Mouse (Mus musculus) limb, embryonic 12.5 days (tissue): ENCODE measurements around the gene Nfs1. TPM values are rescaled to one million over a fixed set of nuclear protein-coding genes. Genes with fewer than 3 reads are reported as not detected.

Experiments used
- ATAC-seq: fragments of 200-750 bp; cut with Nextera tagmentation; 2 replicates; pipeline ENCODE4 v1.8.0; 2017; ENCODE audit warnings: low read depth, moderate TSS enrichment; ENCODE audit not compliant: insufficient number of reproducible peaks, insufficient read depth, low FRiP score, low TSS enrichment
- H3K27ac ChIP-seq: fragments of 300-500 bp; sonication (generic); 2 replicates; pipeline ENCODE4 v1.5.1; 2016; ENCODE audit warnings: mild to moderate bottlenecking, moderate library complexity
- H3K27me3 ChIP-seq: fragments of 300-500 bp; sonication (generic); 2 replicates; pipeline ENCODE4 v1.6.1; 2016; ENCODE audit warnings: mild to moderate bottlenecking, moderate library complexity
- H3K36me3 ChIP-seq: fragments of 300-500 bp; sonication (generic); 2 replicates; pipeline ENCODE4 v1.6.1; 2016; ENCODE audit warnings: mild to moderate bottlenecking, moderate library complexity
- H3K4me1 ChIP-seq: fragments of 300-500 bp; sonication (generic); replicated peaks from 2 replicates; pipeline ENCODE4 v1.6.1; 2016
- H3K4me2 ChIP-seq: fragments of 300-500 bp; sonication (generic); 2 replicates; pipeline ENCODE4 v1.6.1; 2016; ENCODE audit warnings: mild to moderate bottlenecking, moderate library complexity
- H3K4me3 ChIP-seq: fragments of 300-500 bp; sonication (generic); replicated peaks from 2 replicates; pipeline ENCODE4 v1.5.1; 2016; ENCODE audit warnings: mild to moderate bottlenecking
- H3K9ac ChIP-seq: fragments of 300-500 bp; sonication (generic); replicated peaks from 2 replicates; pipeline ENCODE4 v1.6.1; 2016; ENCODE audit warnings: mild to moderate bottlenecking, moderate library complexity
- H3K9me3 ChIP-seq: fragments of 300-500 bp; sonication (generic); 2 replicates; pipeline ENCODE4 v1.6.1; 2016; ENCODE audit warnings: mild to moderate bottlenecking, moderate library complexity
- WGBS: fragments of 180-500 bp; shearing (Covaris S2); methylation state at CpG from one replicate; pipeline ENCODE4 v1.1.7; 2016; 5-methylcytosine and 5-hydroxymethylcytosine counted together
- polyA plus RNA-seq: library from polyadenylated mRNA; unstranded; fragments of >200 nt; fragmentation: Nextera tagmentation; extraction: Ambion mirVana; gene quantifications from 2 replicates; pipeline ENCODE4 v1.2.1, GENCODE M21; 2016

Nfs1 gene
- polyA plus RNA-seq, 1 experiment from 2014 or later: 33.7 TPM

DNA sequence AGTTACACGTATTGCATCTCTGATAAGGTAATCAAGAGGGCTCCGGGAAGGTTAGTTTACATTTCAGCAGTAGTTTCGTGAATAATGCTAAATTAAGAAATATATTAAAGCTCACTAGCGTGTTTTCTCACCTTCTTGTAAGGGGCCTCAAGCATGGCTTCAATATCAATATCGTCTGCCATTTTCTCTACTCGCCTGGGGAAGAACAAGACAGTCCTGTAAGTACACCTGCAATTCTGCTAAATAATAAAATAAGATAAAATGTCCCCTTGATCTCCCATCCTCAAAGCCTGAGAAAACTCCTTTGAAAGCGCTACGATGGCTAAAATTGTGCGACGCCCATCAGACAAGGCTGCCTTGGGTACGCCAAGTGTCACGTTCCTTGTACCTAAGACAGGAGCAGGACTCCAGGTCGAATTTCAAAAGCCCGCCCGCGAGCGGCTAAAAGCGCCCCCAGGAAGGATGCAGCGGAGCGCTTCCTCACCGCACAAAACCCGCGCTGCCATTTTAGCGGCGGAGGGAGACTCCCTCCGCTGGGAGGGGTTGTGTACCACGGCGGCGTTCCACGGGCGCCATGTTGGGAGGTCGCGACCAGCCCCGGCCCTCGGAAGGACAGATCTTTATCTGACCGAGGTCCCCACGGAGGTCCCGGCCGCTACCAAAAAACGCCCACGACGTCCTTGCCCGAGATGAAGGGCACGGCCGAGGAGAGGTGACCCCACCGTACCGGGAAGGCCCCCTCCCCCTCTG, 35.2 kb upstream of the Nfs1 start:
- Histone ChIP-seq H3K9me3 (no peaks in the 10 kb centered on the region), H3K27me3 (no peaks in the 10 kb centered on the region), H3K4me3 (peak overlapping the region; percentile 97), H3K4me2 (peak overlapping the region; percentile 72), H3K9ac (peak overlapping the region; percentile 100), H3K4me1 (peaks cover 16% of the 10 kb centered on the region), H3K27ac (peak overlapping the region; percentile 98), H3K36me3 (peaks cover 37% of the 10 kb centered on the region)
- WGBS: 1% methylated on average over 47 of the region's 47 CpGs
- peak; percentile 26; the same call in 1 of the 2 replicates for ATAC-seq

- Histone ChIP-seq H3K4me3 (peak overlapping the region; percentile 97), H3K27me3 (no peaks in the 10 kb centered on the region), H3K27ac (no peak overlapping the region), H3K4me2 (peak overlapping the region; percentile 72), H3K36me3 (peaks cover 50% of the 10 kb centered on the region), H3K9me3 (no peaks in the 10 kb centered on the region), H3K9ac (no peak overlapping the region), H3K4me1 (peaks cover 16% of the 10 kb centered on the region)
- no peak for ATAC-seq
- 86% methylated on average over 7 of the region's 7 CpGs for WGBS
Observed at GRCm38 (mm10) chr2:156177651-156178050, 33.7 kb upstream of the Nfs1 start.

- WGBS: 87% methylated on average over 6 of the region's 6 CpGs
- Histone ChIP-seq H3K9me3 (no peaks in the 10 kb centered on the region), H3K27me3 (no peaks in the 10 kb centered on the region), H3K9ac (no peak overlapping the region), H3K4me3 (0 out of 2 replicates have a peak overlapping the region, but pooled peaks have one; percentile 3), H3K4me1 (peaks cover 16% of the 10 kb centered on the region), H3K4me2 (peak overlapping the region; percentile 35), H3K36me3 (peaks cover 56% of the 10 kb centered on the region), H3K27ac (no peak overlapping the region)
- no peak for ATAC-seq
Observed at GRCm38 (mm10) chr2:156177079-156177478, 33.1 kb upstream of the Nfs1 start.

DNA sequence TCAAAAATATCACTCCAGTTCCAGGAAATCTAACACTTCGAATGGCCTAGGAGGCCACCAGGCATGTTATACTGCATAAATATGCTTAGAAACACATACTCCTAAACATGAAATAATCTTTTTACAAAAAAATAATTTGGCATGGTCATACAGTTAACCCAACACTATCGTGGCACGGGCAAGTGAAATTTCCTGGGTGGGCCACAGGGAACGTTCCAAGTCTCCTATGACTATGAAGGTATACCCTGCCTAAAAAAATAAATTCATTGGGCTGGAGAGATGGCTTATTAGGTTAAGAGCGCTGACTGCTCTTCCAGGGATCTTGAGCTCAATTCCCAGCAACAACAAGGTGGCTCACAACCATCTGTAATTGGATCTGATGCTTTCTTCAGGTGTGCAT, 22.6 kb upstream of the Nfs1 start:
- Histone ChIP-seq H3K9me3 (no peaks in the 10 kb centered on the region), H3K36me3 (peaks cover 96% of the 10 kb centered on the region), H3K4me3 (no peak overlapping the region), H3K4me2 (no peak overlapping the region), H3K27me3 (no peaks in the 10 kb centered on the region), H3K9ac (no peak overlapping the region), H3K4me1 (no peaks in the 10 kb centered on the region), H3K27ac (no peak overlapping the region)
- ATAC-seq: no peak
- WGBS: 94% methylated on average over 5 of the region's 5 CpGs

GRCm38 (mm10) chr2:156165478-156165877, 21.5 kb upstream of the Nfs1 start:
- H3K9me3 ChIP-seq: no peaks in the 10 kb centered on the region
- H3K27ac ChIP-seq: no peak overlapping the region
- no peaks in the 10 kb centered on the region for H3K27me3 ChIP-seq
- H3K4me2 ChIP-seq: no peak overlapping the region
- no peak overlapping the region for H3K9ac ChIP-seq
- H3K4me3 ChIP-seq: no peak overlapping the region
- ATAC-seq: no peak
- no peaks in the 10 kb centered on the region for H3K4me1 ChIP-seq
- peaks cover 94% of the 10 kb centered on the region for H3K36me3 ChIP-seq
- 98% methylated on average over 1 of the region's 1 CpGs for WGBS

- no peaks in the 10 kb centered on the region for H3K27me3 ChIP-seq
- H3K36me3 ChIP-seq: peaks cover 77% of the 10 kb centered on the region
- H3K4me1 ChIP-seq: no peaks in the 10 kb centered on the region
Observed at GRCm38 (mm10) chr2:156151538-156151937, 7.6 kb upstream of the Nfs1 start.

GRCm38 (mm10) chr2:156147316-156147915, 3.4 kb upstream of the Nfs1 start:
- H3K27ac ChIP-seq: no peak overlapping the region
- WGBS: 95% methylated on average over 3 of the region's 3 CpGs
- peaks cover 50% of the 10 kb centered on the region for H3K36me3 ChIP-seq
- ATAC-seq: no peak
- no peaks in the 10 kb centered on the region for H3K27me3 ChIP-seq
- no peak overlapping the region for H3K4me2 ChIP-seq
- peaks cover 5% of the 10 kb centered on the region for H3K4me1 ChIP-seq
- H3K9me3 ChIP-seq: no peaks in the 10 kb centered on the region
- H3K9ac ChIP-seq: no peak overlapping the region
- no peak overlapping the region for H3K4me3 ChIP-seq

More at GRCm38 (mm10) chr2:156151538-156151937, 7.6 kb upstream of the Nfs1 start:
- no peak overlapping the region for H3K27ac ChIP-seq
- no peak overlapping the region for H3K4me3 ChIP-seq
- no peak overlapping the region for H3K4me2 ChIP-seq
- no peak for ATAC-seq
- no peaks in the 10 kb centered on the region for H3K9me3 ChIP-seq
- H3K9ac ChIP-seq: no peak overlapping the region

DNA sequence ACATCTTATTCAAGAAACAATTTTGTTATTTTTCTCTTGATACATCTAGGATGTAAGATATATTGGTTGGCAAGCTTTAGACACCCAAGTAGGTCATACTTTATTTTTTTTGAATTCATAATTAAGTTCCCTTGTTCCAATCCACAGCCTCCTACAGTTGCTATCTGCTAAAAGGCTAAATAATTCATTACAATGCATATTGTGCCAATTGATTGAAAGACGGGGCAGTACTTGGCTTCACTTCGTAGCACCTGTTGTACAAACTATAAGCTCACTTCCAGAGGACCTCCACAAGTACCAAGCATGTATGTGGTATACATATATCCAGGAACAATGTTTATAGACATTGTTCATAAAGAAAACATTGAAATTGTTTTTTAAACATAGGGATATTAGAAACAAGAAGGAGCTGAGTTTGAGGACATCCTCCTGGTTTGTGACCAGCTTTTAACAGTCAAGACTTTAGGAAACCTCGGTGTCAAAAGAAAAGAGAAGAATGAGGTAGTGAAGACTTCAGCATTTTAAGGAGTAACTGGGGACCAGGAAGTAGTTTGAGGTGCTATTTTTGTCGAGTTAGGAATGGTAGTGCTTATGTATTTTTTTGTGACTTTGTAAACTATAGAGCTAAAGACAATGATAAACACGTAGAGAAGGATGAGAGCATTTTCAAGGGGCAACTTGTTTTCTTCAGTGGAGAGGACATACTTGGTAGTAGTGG, 2.4 kb upstream of the Nfs1 start:
- H3K9me3 ChIP-seq: no peaks in the 10 kb centered on the region
- H3K9ac ChIP-seq: no peak overlapping the region
- no peaks in the 10 kb centered on the region for H3K27me3 ChIP-seq
- peaks cover 5% of the 10 kb centered on the region for H3K4me1 ChIP-seq
- no peak for ATAC-seq
- no peak overlapping the region for H3K27ac ChIP-seq
- 83% methylated on average over 5 of the region's 5 CpGs for WGBS
- no peak overlapping the region for H3K4me3 ChIP-seq
- no peak overlapping the region for H3K4me2 ChIP-seq
- peaks cover 53% of the 10 kb centered on the region for H3K36me3 ChIP-seq

- no peak overlapping the region for H3K9ac ChIP-seq
- no peak overlapping the region for H3K27ac ChIP-seq
- ATAC-seq: no peak
- H3K4me2 ChIP-seq: peak overlapping the region; percentile 65
- H3K9me3 ChIP-seq: no peaks in the 10 kb centered on the region
- peaks cover 5% of the 10 kb centered on the region for H3K4me1 ChIP-seq
- 61% methylated on average over 11 of the region's 11 CpGs for WGBS
- peaks cover 48% of the 10 kb centered on the region for H3K36me3 ChIP-seq
- H3K4me3 ChIP-seq: no peak overlapping the region
- no peaks in the 10 kb centered on the region for H3K27me3 ChIP-seq
Observed at GRCm38 (mm10) chr2:156145486-156146130, 1.6 kb upstream of the Nfs1 start.

DNA sequence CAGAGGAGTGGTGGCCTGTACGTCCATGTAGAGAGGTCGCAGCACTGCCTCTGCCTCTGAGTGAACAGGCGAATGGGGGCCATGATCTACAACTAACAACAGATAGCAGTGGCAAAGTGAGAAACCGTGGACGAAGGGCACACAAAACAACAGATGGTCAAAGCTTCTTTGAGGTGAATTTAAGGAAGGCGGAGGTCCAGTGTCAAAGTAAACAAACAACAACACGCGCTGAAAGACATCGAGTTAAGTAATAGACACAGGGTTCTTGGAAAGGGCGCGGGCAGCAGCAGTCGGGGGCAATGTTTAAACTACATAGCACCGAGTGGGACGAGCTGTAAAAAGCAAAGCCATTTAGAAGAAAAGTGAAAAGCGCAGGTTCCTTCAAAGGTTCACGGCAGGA, 619 bp downstream of the Nfs1 start:
- Histone ChIP-seq H3K27ac (peak overlapping the region; percentile 95), H3K4me3 (peak overlapping the region; percentile 81), H3K9ac (peak overlapping the region; percentile 85), H3K36me3 (peaks cover 29% of the 10 kb centered on the region), H3K27me3 (no peaks in the 10 kb centered on the region), H3K4me2 (peak overlapping the region; percentile 65), H3K4me1 (peaks cover 5% of the 10 kb centered on the region), H3K9me3 (no peaks in the 10 kb centered on the region)
- ATAC-seq: no peak
- 2% methylated on average over 16 of the region's 16 CpGs for WGBS

GRCm38 (mm10) chr2:156142820-156143219, 1.2 kb downstream of the Nfs1 start:
- peaks cover 24% of the 10 kb centered on the region for H3K36me3 ChIP-seq
- peaks cover 5% of the 10 kb centered on the region for H3K4me1 ChIP-seq
- H3K4me3 ChIP-seq: peak overlapping the region; percentile 81

More at GRCm38 (mm10) chr2:156142820-156143219, 1.2 kb downstream of the Nfs1 start:
- Histone ChIP-seq H3K27me3 (no peaks in the 10 kb centered on the region), H3K4me2 (peak overlapping the region; percentile 65), H3K9me3 (no peaks in the 10 kb centered on the region), H3K9ac (peak overlapping the region; percentile 85; the same call in 1 of the 2 replicates), H3K27ac (peak overlapping the region; percentile 95; the same call in 1 of the 2 replicates)
- ATAC-seq: no peak
- 74% methylated on average over 2 of the region's 2 CpGs for WGBS
